Mouse (Mus musculus): Measurements from ENCODE around the gene Vsx1. TPM values are rescaled to one million over a fixed set of nuclear protein-coding genes. Genes with fewer than 3 reads are reported as not detected.

Gene Vsx1
- polyA plus RNA-seq (2014; fragmentation: Nextera tagmentation; extraction: Ambion mirVana), result not detected in 2 replicates

GRCm38 (mm10) chr2:150689223-150689800 is at the start of gene Vsx1:
Vsx1 (minus strand) TSS chr2:150689360.
- Histone ChIP-seq H3K9me3 (ENCODE audit: control insufficient read depth, low read depth, low read length) (no peaks in the 10 kb centered on the region), H3K4me2 (replicated peaks; ENCODE audit: low read depth, low read length) (peak within 1 kb of the TSS; percentile 50), H3K27me3 (ENCODE audit: control insufficient read depth, insufficient read depth, low read length) (peaks cover 37% of the 10 kb centered on the region), H3K4me1 (ENCODE audit: control insufficient read depth, insufficient read depth, low read length) (peaks cover 6% of the 10 kb centered on the region; the same call in 1 of the 2 replicates), H3K27ac (ENCODE audit: low read length) (no peak within 1 kb of the TSS), H3K9ac (replicated peaks; ENCODE audit: low read depth, low read length) (no peak within 1 kb of the TSS), H3K36me3 (ENCODE audit: control insufficient read depth, insufficient read depth, low read length) (no peaks in the 10 kb centered on the region), H3K4me3 (ENCODE audit: low read depth, low read length) (peak within 1 kb of the TSS; percentile 29)
- WGBS, result 41% methylated on average over 16 of the region's 16 CpGs
- no peak for ATAC-seq (ENCODE audit: insufficient number of reproducible peaks, insufficient read depth, low FRiP score, low read depth)

DNA sequence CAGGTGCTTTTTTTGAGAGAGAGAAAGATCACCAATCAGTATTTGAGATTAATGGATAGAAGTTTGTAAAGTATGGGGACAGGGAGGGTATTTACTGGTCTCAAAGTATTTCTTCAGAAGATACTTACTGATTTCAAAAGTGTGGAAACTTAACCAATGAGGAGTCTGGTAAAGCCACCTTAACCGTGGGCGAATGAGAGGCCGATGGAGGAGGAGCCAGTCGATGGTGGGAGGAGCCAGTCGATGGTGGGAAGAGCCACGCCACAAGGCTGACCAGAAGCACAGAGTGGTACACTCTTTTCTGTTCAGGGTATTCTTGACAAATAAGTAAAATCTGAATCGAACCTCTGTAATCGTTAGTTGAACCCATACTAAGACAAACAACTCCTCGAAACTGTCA is 48.7 kb upstream of the Vsx1 start:
- Histone ChIP-seq H3K9me3 (ENCODE audit: control insufficient read depth, low read depth, low read length) (no peaks in the 10 kb centered on the region), H3K4me3 (ENCODE audit: low read depth, low read length) (no peak overlapping the region), H3K27me3 (ENCODE audit: control insufficient read depth, insufficient read depth, low read length) (no peaks in the 10 kb centered on the region), H3K27ac (ENCODE audit: low read length) (no peak overlapping the region), H3K36me3 (ENCODE audit: control insufficient read depth, insufficient read depth, low read length) (no peaks in the 10 kb centered on the region), H3K4me2 (replicated peaks; ENCODE audit: low read depth, low read length) (no peak overlapping the region), H3K4me1 (ENCODE audit: control insufficient read depth, insufficient read depth, low read length) (no peaks in the 10 kb centered on the region), H3K9ac (replicated peaks; ENCODE audit: low read depth, low read length) (no peak overlapping the region)
- ATAC-seq (ENCODE audit: insufficient number of reproducible peaks, insufficient read depth, low FRiP score, low read depth), result no peak
- WGBS, result 70% methylated on average over 9 of the region's 9 CpGs

- Histone ChIP-seq H3K27me3 (ENCODE audit: control insufficient read depth, insufficient read depth, low read length) (no peaks in the 10 kb centered on the region), H3K4me1 (ENCODE audit: control insufficient read depth, insufficient read depth, low read length) (no peaks in the 10 kb centered on the region), H3K9ac (replicated peaks; ENCODE audit: low read depth, low read length) (no peak overlapping the region), H3K36me3 (ENCODE audit: control insufficient read depth, insufficient read depth, low read length) (no peaks in the 10 kb centered on the region), H3K27ac (ENCODE audit: low read length) (no peak overlapping the region), H3K9me3 (ENCODE audit: control insufficient read depth, low read depth, low read length) (no peaks in the 10 kb centered on the region), H3K4me2 (replicated peaks; ENCODE audit: low read depth, low read length) (no peak overlapping the region), H3K4me3 (ENCODE audit: low read depth, low read length) (no peak overlapping the region)
- WGBS, result 63% methylated on average over 11 of the region's 11 CpGs
- ATAC-seq (ENCODE audit: insufficient number of reproducible peaks, insufficient read depth, low FRiP score, low read depth), result no peak
Measured at GRCm38 (mm10) chr2:150735756-150736576, 46.8 kb upstream of the Vsx1 start.

GRCm38 (mm10) chr2:150712167-150712674 is 23.1 kb upstream of the Vsx1 start:
- 83% methylated on average over 4 of the region's 4 CpGs for WGBS
- Histone ChIP-seq H3K9me3 (ENCODE audit: control insufficient read depth, low read depth, low read length) (no peaks in the 10 kb centered on the region), H3K4me3 (ENCODE audit: low read depth, low read length) (no peak overlapping the region), H3K4me1 (ENCODE audit: control insufficient read depth, insufficient read depth, low read length) (no peaks in the 10 kb centered on the region), H3K9ac (replicated peaks; ENCODE audit: low read depth, low read length) (no peak overlapping the region), H3K4me2 (replicated peaks; ENCODE audit: low read depth, low read length) (no peak overlapping the region), H3K27me3 (ENCODE audit: control insufficient read depth, insufficient read depth, low read length) (no peaks in the 10 kb centered on the region), H3K36me3 (ENCODE audit: control insufficient read depth, insufficient read depth, low read length) (no peaks in the 10 kb centered on the region), H3K27ac (ENCODE audit: low read length) (no peak overlapping the region)
- no peak for ATAC-seq (ENCODE audit: insufficient number of reproducible peaks, insufficient read depth, low FRiP score, low read depth)

DNA sequence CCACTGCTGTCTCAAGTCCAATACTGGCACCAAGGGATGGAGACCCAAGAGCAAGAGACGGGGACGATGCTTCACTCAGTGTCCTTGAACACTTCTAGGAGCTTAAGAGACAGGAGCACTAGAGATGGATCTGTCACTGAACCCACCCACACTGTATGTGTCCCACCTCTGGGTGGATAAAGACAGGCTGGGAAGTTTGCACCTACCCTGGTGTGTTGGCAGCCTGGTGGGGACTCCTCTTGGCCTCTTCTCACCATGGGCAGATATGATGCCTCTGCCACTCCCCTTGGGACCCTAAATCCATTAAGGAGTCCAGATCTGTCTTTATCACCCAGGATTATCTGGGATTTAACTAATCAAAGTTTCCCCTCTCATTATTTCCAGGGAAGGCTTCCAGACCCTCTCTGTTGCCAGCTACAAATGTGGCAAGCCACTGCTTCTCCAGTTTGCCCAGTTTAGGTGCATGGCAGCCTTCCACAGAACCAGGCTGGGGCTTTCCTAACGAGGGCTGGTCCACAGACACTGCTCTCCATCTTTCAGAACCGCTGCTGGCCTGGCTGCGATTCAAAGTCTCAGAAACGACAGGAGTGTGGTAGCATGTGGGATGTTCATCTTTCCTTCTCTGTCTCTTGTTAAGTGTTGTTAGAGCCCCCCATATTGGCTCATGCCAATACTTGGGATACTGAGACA is 2.5 kb upstream of the Vsx1 start:
- 74% methylated on average over 6 of the region's 6 CpGs for WGBS
- H3K4me2 ChIP-seq (replicated peaks; ENCODE audit: low read depth, low read length), result no peak overlapping the region
- H3K4me1 ChIP-seq (ENCODE audit: control insufficient read depth, insufficient read depth, low read length), result peaks cover 6% of the 10 kb centered on the region; the same call in 1 of the 2 replicates
- H3K9me3 ChIP-seq (ENCODE audit: control insufficient read depth, low read depth, low read length), result no peaks in the 10 kb centered on the region
- no peak overlapping the region for H3K4me3 ChIP-seq (ENCODE audit: low read depth, low read length)
- H3K36me3 ChIP-seq (ENCODE audit: control insufficient read depth, insufficient read depth, low read length), result no peaks in the 10 kb centered on the region
- no peak for ATAC-seq (ENCODE audit: insufficient number of reproducible peaks, insufficient read depth, low FRiP score, low read depth)
- H3K27me3 ChIP-seq (ENCODE audit: control insufficient read depth, insufficient read depth, low read length), result peaks cover 31% of the 10 kb centered on the region
- no peak overlapping the region for H3K27ac ChIP-seq (ENCODE audit: low read length)
- no peak overlapping the region for H3K9ac ChIP-seq (replicated peaks; ENCODE audit: low read depth, low read length)

GRCm38 (mm10) chr2:150690216-150690615 is 1.1 kb upstream of the Vsx1 start:
- ATAC-seq (ENCODE audit: insufficient number of reproducible peaks, insufficient read depth, low FRiP score, low read depth), result no peak
- Histone ChIP-seq H3K27ac (ENCODE audit: low read length) (no peak overlapping the region), H3K9me3 (ENCODE audit: control insufficient read depth, low read depth, low read length) (no peaks in the 10 kb centered on the region), H3K27me3 (ENCODE audit: control insufficient read depth, insufficient read depth, low read length) (peaks cover 37% of the 10 kb centered on the region), H3K4me3 (ENCODE audit: low read depth, low read length) (no peak overlapping the region), H3K9ac (replicated peaks; ENCODE audit: low read depth, low read length) (no peak overlapping the region), H3K4me2 (replicated peaks; ENCODE audit: low read depth, low read length) (no peak overlapping the region), H3K4me1 (ENCODE audit: control insufficient read depth, insufficient read depth, low read length) (peaks cover 6% of the 10 kb centered on the region; the same call in 1 of the 2 replicates), H3K36me3 (ENCODE audit: control insufficient read depth, insufficient read depth, low read length) (no peaks in the 10 kb centered on the region)
- WGBS, result 13% methylated on average over 11 of the region's 11 CpGs

- H3K4me2 ChIP-seq (replicated peaks; ENCODE audit: low read depth, low read length), result peak overlapping the region; percentile 50
- peaks cover 37% of the 10 kb centered on the region for H3K27me3 ChIP-seq (ENCODE audit: control insufficient read depth, insufficient read depth, low read length)
- peak overlapping the region; percentile 29 for H3K4me3 ChIP-seq (ENCODE audit: low read depth, low read length)
- H3K9me3 ChIP-seq (ENCODE audit: control insufficient read depth, low read depth, low read length), result no peaks in the 10 kb centered on the region
- WGBS, result under 1% methylated on average over 42 of the region's 44 CpGs
- H3K9ac ChIP-seq (replicated peaks; ENCODE audit: low read depth, low read length), result no peak overlapping the region
- H3K27ac ChIP-seq (ENCODE audit: low read length), result no peak overlapping the region
- peaks cover 6% of the 10 kb centered on the region; the same call in 1 of the 2 replicates for H3K4me1 ChIP-seq (ENCODE audit: control insufficient read depth, insufficient read depth, low read length)
- ATAC-seq (ENCODE audit: insufficient number of reproducible peaks, insufficient read depth, low FRiP score, low read depth), result no peak
- no peaks in the 10 kb centered on the region for H3K36me3 ChIP-seq (ENCODE audit: control insufficient read depth, insufficient read depth, low read length)
Measured at GRCm38 (mm10) chr2:150688541-150689186, 496 bp downstream of the Vsx1 start.
